23 mouse cellular contexts compared by ENCODE assay signal in the genomic region with DNA sequence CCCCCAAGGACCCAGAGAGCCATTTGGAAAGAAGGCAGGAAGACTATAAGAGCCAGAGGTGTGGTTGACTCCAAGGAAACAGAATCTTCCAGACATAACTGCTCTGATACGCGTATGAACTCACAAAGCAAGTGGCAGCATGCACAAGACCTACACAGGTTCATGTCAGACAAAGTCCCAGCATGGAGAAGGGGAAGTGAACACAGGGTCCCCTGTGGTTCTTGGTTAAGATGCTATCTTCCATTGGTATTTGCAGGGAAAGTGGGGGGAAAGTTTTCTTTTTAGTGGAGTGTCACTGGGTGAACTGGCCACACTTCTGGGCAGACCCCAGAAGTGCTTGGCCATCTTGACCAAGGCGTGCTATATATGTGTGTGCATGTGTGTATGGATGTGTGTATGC.
"Had no signal": no experiment of that assay in that cellular context is flagged by ENCODE, and none has a peak within 500 bp of the region (broad histone marks: within the 10 kb centered on the region; RNA-seq: fewer than 3 reads in every experiment).

No protein-coding gene starts in this region.

- ATAC-seq: liver, embryonic 12.5 days; midbrain, embryonic 15.5 days had no signal

- H3K4me2 ChIP-seq: limb, embryonic 13.5 days; liver, embryonic 12.5 days; liver, embryonic 15.5 days; lung, embryonic 15.5 days; midbrain, embryonic 11.5 days; midbrain, embryonic 15.5 days; neural tube, embryonic 12.5 days; neural tube, embryonic 15.5 days had no signal

- H3K36me3 ChIP-seq: limb, embryonic 10.5 days; limb, embryonic 13.5 days; liver, embryonic 12.5 days; liver, embryonic 15.5 days; lung, embryonic 15.5 days had no signal

- H3K27me3 ChIP-seq: limb, embryonic 13.5 days; liver, embryonic 12.5 days; liver, embryonic 15.5 days; lung, embryonic 15.5 days; midbrain, embryonic 15.5 days; neural tube, embryonic 12.5 days; neural tube, embryonic 15.5 days had no signal

- H3K4me3 ChIP-seq: limb, embryonic 10.5 days; limb, embryonic 13.5 days; liver, embryonic 12.5 days; liver, embryonic 15.5 days; lung, embryonic 15.5 days; midbrain, embryonic 15.5 days; neural tube, embryonic 12.5 days; neural tube, embryonic 15.5 days had no signal

- H3K27ac ChIP-seq: limb, embryonic 10.5 days; limb, embryonic 13.5 days; liver, embryonic 12.5 days; liver, embryonic 15.5 days; lung, embryonic 15.5 days; midbrain, embryonic 15.5 days; neural tube, embryonic 12.5 days; neural tube, embryonic 15.5 days; stomach, postnatal 0 days had no signal

- DNase-seq: kidney, adult 9 months; kidney, postnatal 14 days; kidney, postnatal 4 days; layer of hippocampus, adult 9-11 months; liver; lung, adult 18-20 months; lung, postnatal 10 days; lung, postnatal 36 days; right cerebral cortex, adult 18-20 months; right cerebral cortex, postnatal 14 days; right cerebral cortex, postnatal 4 days; thymus, adult 18-20 months; thymus, postnatal 4 days had no signal

- H3K9ac ChIP-seq: limb, embryonic 13.5 days; liver, embryonic 12.5 days; liver, embryonic 15.5 days; lung, embryonic 15.5 days; midbrain, embryonic 15.5 days; neural tube, embryonic 12.5 days; neural tube, embryonic 15.5 days had no signal

- H3K4me1 ChIP-seq: limb, embryonic 10.5 days; limb, embryonic 13.5 days; liver, embryonic 12.5 days; liver, embryonic 15.5 days; lung, embryonic 15.5 days; midbrain, embryonic 15.5 days; neural tube, embryonic 12.5 days; neural tube, embryonic 15.5 days had no signal

- H3K9me3 ChIP-seq: limb, embryonic 10.5 days; limb, embryonic 13.5 days; liver, embryonic 15.5 days; lung, embryonic 15.5 days; midbrain, embryonic 15.5 days; neural tube, embryonic 12.5 days; neural tube, embryonic 15.5 days had no signal
